Mouse (Mus musculus) ES-E14 (cell line): Measurements from ENCODE around the gene Dach1.

ENCODE experiments used
- CHD2 ChIP-seq: IDR thresholded peaks from 2 replicates; pipeline ENCODE4 v1.6.1; 2014; ENCODE audit warnings: mild to moderate bottlenecking, low read depth, low read length, inconsistent platforms
- MAFK ChIP-seq: IDR thresholded peaks from 2 replicates; pipeline ENCODE4 v1.6.1; 2014; ENCODE audit warnings: mild to moderate bottlenecking, low read depth, low read length, inconsistent platforms; ENCODE audit not compliant: insufficient read depth
- ZNF384 ChIP-seq: IDR thresholded peaks from 2 replicates; pipeline ENCODE4 v1.6.1; 2012; ENCODE audit warnings: low read depth, low read length, inconsistent platforms

DNA sequence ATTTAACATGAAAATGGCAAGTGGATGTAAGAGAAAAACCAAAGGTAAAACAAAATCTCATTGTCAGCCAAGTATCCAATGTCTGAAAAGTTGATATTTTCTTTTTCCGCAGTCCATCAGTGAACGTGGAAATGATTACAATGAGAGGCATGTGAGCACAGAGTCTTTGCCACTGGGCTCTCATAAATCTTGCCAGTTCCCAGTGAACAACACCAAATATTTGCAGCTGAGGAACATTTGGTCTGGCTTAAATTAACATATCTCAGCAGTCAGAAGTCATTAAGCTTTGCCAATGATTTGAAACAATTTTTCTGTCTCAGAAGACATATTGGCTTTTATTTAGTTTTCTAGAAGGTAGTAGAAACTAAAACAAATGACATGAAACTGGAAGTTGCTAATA lies 298.6 kb downstream of the Dach1 start:
- TF ChIP-seq CHD2, result no peak
- no peak for TF ChIP-seq MAFK
- no peak for TF ChIP-seq ZNF384
